Mouse (Mus musculus) spleen, adult 18-20 months (tissue): ENCODE results near the gene Prn.

Experiments used
- DNase-seq, 2 experiments: peaks; one replicate each; pipeline ENCODE4 v3.0.0; 2022; ENCODE audit warnings: mixed read lengths in 2 of 2

The Prn gene

DNA sequence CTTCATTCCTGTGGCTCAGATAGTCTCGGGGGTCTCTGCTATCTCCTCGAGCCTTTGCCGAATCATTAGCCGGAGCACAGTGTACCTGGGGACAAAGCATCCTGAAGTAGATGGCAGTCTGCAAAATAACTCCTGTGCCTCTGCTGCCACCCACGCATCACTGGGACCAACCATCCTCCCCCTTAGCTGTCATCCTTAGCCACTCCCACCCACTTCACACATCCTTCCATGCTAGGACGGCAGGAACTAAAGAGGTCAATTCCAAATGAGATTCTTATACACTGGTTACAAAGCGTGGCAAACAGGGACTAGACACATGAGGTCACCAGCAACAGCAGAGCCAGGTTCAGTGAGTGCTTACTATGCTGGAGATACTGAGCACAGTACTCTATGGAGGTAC lies 86.6 kb downstream of the Prn start:
- no peak for DNase-seq

DNA sequence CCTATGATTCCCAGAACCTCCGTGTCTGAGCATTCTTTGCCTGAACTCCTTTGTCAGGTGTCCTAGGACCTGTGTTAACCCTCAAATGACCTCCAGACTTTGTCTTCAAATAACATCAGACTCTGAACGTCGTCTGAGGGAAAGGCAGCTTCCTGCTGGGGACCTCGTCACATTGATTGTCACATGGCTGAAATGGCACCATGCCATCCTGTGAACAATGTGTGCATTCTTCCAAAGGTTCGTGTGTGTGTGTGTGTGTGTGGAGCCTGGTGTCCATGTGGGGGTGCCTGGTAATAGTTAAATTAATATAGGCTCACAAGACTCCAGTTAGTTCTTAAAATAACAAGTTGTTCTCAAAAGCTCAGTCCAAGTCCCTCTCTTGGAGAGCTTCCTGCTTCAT lies 87.6 kb downstream of the Prn start:
- DNase-seq, result no peak

DNA sequence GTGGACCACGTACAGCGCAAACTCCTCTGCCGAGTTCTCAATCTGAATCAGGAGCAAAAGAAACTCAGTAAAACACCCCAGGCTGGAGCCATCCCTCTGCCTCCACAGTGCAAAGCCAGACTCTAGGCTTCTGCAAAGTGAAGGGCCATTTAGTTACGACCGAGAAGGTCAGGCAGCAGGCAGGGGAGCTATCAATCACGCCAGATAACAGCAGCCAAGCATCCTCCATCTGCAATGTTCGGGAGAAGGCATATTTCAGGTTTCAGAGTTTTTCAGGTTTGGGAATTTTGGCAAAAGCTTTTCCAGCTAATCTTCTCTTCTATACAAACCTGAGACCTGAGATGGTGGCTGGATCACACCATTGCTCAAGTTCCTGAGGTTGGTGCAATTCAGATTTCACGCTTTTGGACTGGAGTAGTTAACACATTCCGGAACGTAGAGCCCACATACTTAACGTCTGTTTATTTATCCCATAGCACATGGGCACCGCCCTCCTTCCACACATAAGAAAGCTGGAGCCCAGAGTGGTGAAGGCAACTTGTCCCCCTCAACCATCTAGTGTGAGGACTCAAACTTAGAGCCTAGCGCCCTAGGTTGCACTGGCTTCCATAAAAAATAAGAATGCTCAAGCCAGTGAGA lies 92.1 kb downstream of the Prn start:
- no peak for DNase-seq

DNA sequence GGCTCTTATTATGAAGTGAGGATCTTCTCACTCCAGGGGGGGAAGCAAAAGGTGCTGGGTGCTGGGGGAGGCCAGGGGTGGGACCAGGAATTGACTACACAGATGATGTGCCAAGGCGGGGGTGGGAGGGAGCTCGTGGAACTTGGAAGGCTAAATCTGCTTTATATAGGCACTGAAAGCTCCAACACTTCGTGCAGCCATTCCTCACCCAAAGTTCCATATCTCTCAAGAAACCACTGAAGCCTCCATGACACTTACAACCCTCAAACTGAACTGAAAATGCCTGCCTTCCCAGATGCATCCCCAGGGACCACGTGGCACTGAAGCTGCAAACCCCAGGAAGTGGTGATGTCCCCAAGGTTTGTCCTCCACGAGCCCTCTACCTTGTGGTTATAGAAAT lies 94.2 kb downstream of the Prn start:
- DNase-seq, result no peak

DNA sequence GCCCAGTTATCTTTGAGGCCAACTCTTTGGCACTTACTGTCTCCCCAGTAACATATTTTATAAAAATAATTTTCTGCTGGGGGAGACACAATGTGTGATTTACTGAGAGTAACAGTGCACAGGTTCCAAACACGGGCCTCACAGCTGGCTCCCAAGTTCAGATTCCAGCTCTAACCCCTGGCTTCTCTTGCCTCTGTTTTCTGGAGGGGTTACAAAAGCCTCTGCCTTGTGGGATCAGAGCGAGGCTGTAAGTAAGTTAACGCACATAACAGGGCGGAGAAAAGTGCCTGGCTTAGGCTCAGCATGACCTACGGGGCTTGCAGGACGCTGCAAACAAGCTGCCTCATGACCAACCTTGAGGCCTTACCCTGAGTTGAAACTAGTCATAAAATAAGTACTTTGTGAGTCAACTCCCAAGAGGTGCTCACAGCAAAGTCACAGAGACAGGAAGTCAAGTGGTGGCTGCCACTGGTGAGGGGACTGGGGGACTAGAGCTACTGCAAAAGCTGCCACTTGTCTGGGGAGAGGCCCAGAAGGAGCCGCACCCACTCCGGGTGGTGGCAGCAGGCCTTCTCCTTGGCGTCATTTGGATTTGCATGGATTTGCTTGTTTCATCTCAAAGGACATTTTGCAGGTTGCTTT lies 94.9 kb downstream of the Prn start:
- DNase-seq, result peak in 1 of 2 experiments; percentile 46

DNA sequence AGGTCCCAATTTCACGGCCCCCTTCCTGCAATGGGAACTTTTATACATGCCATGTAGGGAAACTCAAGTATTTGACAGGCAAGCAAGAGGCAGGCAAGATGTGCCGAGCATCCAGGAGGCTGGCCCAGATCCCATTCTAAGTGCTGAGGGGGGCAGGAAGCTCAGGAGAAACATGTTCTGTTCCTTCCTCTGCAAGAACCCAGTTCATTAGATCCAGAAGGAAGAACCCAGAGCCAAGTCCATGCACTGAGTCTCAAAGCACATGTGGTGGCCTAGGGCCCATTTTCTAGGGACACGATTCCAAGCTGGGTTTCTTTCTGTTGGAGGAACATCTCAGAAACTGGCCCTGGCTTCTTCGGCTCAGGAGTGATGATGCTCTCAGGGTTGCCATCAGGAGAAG lies 95.7 kb downstream of the Prn start:
- no peak for DNase-seq
